Mouse (Mus musculus): ENCODE measurements around the gene Hmga1. TPM values are rescaled to one million over a fixed set of nuclear protein-coding genes. Genes with fewer than 3 reads are reported as not detected.

The Hmga1 gene
- total RNA-seq, 2 experiments from 2014 or later = 239 to 405 TPM

GRCm38 (mm10) chr17:27558845-27559244 is 2.5 kb downstream of the Hmga1 start:
- no peak for ATAC-seq (replicated peaks; ENCODE audit: poor library complexity)

GRCm38 (mm10) chr17:27559596-27559995 is 3.3 kb downstream of the Hmga1 start:
- no peak for ATAC-seq (replicated peaks; ENCODE audit: poor library complexity)

- ATAC-seq (replicated peaks; ENCODE audit: poor library complexity) = no peak
Measured at GRCm38 (mm10) chr17:27560926-27561480, 4.7 kb downstream of the Hmga1 start.

- ATAC-seq (replicated peaks; ENCODE audit: poor library complexity) = no peak
Measured at GRCm38 (mm10) chr17:27561809-27562526, 5.7 kb downstream of the Hmga1 start.

GRCm38 (mm10) chr17:27563771-27564244 is 7.5 kb downstream of the Hmga1 start:
- no peak for ATAC-seq (replicated peaks; ENCODE audit: poor library complexity)

GRCm38 (mm10) chr17:27564391-27565162 is 8.3 kb downstream of the Hmga1 start:
- peak; percentile 13; the same call in 1 of the 2 replicates for ATAC-seq (replicated peaks; ENCODE audit: poor library complexity)

GRCm38 (mm10) chr17:27565163-27565941 is 9.1 kb downstream of the Hmga1 start, which contains the start of gene AI413582:
TSS of gene AI413582 (minus strand) at chr17:27565756.
- ATAC-seq (replicated peaks; ENCODE audit: poor library complexity) = peak; percentile 74

- ATAC-seq (replicated peaks; ENCODE audit: poor library complexity) = no peak
Measured at GRCm38 (mm10) chr17:27565942-27566267, 9.6 kb downstream of the Hmga1 start.

- ATAC-seq (replicated peaks; ENCODE audit: poor library complexity) = no peak
Measured at GRCm38 (mm10) chr17:27568228-27568627, 11.9 kb downstream of the Hmga1 start.

- no peak for ATAC-seq (replicated peaks; ENCODE audit: poor library complexity)
Measured at GRCm38 (mm10) chr17:27571315-27571714, 15.0 kb downstream of the Hmga1 start.

GRCm38 (mm10) chr17:27573772-27574320 is 17.5 kb downstream of the Hmga1 start:
- peak; percentile 60 for ATAC-seq (replicated peaks; ENCODE audit: poor library complexity)

GRCm38 (mm10) chr17:27574470-27575115 is 18.3 kb downstream of the Hmga1 start:
- peak; percentile 29; the same call in 1 of the 2 replicates for ATAC-seq (replicated peaks; ENCODE audit: poor library complexity)

- no peak for ATAC-seq (replicated peaks; ENCODE audit: poor library complexity)
Measured at GRCm38 (mm10) chr17:27575116-27575776, 18.9 kb downstream of the Hmga1 start.

- no peak for ATAC-seq (replicated peaks; ENCODE audit: poor library complexity)
Measured at GRCm38 (mm10) chr17:27576056-27576455, 19.8 kb downstream of the Hmga1 start.

GRCm38 (mm10) chr17:27577468-27577867 is 21.2 kb downstream of the Hmga1 start:
- ATAC-seq (replicated peaks; ENCODE audit: poor library complexity) = peak; percentile 29; the same call in 1 of the 2 replicates

- ATAC-seq (replicated peaks; ENCODE audit: poor library complexity) = no peak
Measured at GRCm38 (mm10) chr17:27578487-27578886, 22.2 kb downstream of the Hmga1 start.

- ATAC-seq (replicated peaks; ENCODE audit: poor library complexity) = no peak
Measured at GRCm38 (mm10) chr17:27579816-27580215, 23.5 kb downstream of the Hmga1 start.

GRCm38 (mm10) chr17:27580392-27581068 is 24.2 kb downstream of the Hmga1 start:
- ATAC-seq (replicated peaks; ENCODE audit: poor library complexity) = no peak

Data from megakaryocyte progenitor cell, adult 5-6 weeks (primary cell).